Mouse (Mus musculus): ENCODE measurements at regions not wholly inside any gene's neighbourhood (a gene's known extent, or its start where the extent isn't known, plus 50 kb on each side); places are given as distances from the start of the nearest gene placed in this dataset.

DNA sequence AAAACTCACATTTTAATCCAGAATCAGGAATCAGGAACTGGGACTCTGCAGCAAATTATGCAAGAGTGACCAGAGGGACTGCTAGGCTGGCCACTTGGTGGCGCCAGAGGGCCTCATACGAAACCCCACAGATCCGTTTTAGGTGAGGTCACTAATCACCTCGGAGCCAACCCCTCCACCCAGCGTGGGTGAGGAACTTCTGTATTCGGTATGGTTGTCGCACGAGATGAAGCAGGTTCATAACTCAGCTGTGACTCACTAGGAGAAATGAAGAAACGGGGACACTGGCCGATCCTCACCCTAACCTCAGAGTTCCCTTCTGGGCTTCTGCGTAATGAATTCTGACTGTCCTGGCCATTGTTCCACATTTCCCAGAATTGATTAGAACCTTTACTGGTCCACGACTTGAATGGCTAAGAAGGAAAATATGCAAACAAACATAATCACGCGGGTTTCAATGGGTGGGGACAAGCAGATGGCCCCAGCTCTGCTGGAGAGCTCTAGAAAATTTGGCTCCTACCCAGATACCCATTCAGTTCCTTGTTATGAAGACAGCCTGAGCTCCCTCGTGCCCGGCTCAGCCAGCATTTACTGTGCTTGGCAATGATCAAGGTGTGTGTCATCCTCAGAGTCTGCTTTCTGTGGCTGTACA lies 148.1 kb downstream of the Thbs2 start:
- ATAC-seq, result peak; percentile 69; the same call in 1 of the 2 replicates
- no peaks in the 10 kb centered on the region for H3K27me3 ChIP-seq (ENCODE audit: control insufficient read depth, insufficient read depth, low read depth, low read length)
- H3K9ac ChIP-seq (ENCODE audit: low read depth, low read length), result no peak overlapping the region
- 29% methylated on average over 16 of the region's 16 CpGs for WGBS
- 0 out of 2 replicates have a peak, but pooled peaks cover 4% of the 10 kb centered on the region for H3K4me1 ChIP-seq (ENCODE audit: control insufficient read depth, insufficient read depth, low read length)
- H3K9me3 ChIP-seq (replicated peaks; ENCODE audit: control insufficient read depth, low read length, poor library complexity, severe bottlenecking), result peaks cover 10% of the 10 kb centered on the region
- no peak overlapping the region for H3K4me3 ChIP-seq (ENCODE audit: low read depth, low read length)
- peak overlapping the region; percentile 18; the same call in 1 of the 2 replicates for H3K4me2 ChIP-seq (ENCODE audit: low read length)
- H3K36me3 ChIP-seq (ENCODE audit: control insufficient read depth, insufficient read depth, low read length), result no peaks in the 10 kb centered on the region
- no peak overlapping the region for H3K27ac ChIP-seq (ENCODE audit: low read length)

GRCm38 (mm10) chr17:14544343-14545002 lies 149.6 kb downstream of the Thbs2 start:
- 53% methylated on average over 4 of the region's 4 CpGs for WGBS
- H3K4me1 ChIP-seq (ENCODE audit: control insufficient read depth, insufficient read depth, low read length), result 0 out of 2 replicates have a peak, but pooled peaks cover 4% of the 10 kb centered on the region
- H3K36me3 ChIP-seq (ENCODE audit: control insufficient read depth, insufficient read depth, low read length), result no peaks in the 10 kb centered on the region
- no peak overlapping the region for H3K4me3 ChIP-seq (ENCODE audit: low read depth, low read length)
- no peak overlapping the region for H3K4me2 ChIP-seq (ENCODE audit: low read length)
- peak; percentile 88 for ATAC-seq
- no peak overlapping the region for H3K27ac ChIP-seq (ENCODE audit: low read length)
- no peaks in the 10 kb centered on the region for H3K27me3 ChIP-seq (ENCODE audit: control insufficient read depth, insufficient read depth, low read depth, low read length)
- H3K9ac ChIP-seq (ENCODE audit: low read depth, low read length), result no peak overlapping the region
- H3K9me3 ChIP-seq (replicated peaks; ENCODE audit: control insufficient read depth, low read length, poor library complexity, severe bottlenecking), result peaks cover 10% of the 10 kb centered on the region

DNA sequence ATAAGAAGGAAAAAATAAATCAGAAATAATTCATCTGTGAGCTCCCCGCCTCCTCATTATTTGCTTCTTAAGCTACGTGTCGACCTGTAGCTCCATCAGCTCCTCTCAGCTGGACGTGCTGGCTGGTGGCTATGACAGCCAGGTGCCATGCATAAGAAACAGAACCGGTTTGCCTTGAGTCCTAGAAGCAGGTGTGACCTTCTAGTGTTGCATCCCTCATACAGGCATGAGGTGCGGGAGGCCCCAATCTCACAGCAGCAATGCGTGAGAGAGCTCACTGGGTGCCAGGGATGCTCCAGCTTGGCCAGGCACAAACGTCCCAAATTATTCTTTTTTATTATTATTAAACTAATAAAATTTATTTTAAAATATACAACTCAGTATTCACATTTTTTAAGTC lies 153.0 kb downstream of the Thbs2 start:
- Histone ChIP-seq H3K4me2 (ENCODE audit: low read length) (no peak overlapping the region), H3K36me3 (ENCODE audit: control insufficient read depth, insufficient read depth, low read length) (no peaks in the 10 kb centered on the region), H3K4me3 (ENCODE audit: low read depth, low read length) (no peak overlapping the region), H3K27me3 (ENCODE audit: control insufficient read depth, insufficient read depth, low read depth, low read length) (no peaks in the 10 kb centered on the region), H3K9ac (ENCODE audit: low read depth, low read length) (no peak overlapping the region), H3K4me1 (ENCODE audit: control insufficient read depth, insufficient read depth, low read length) (0 out of 2 replicates have a peak, but pooled peaks cover 4% of the 10 kb centered on the region), H3K27ac (ENCODE audit: low read length) (no peak overlapping the region), H3K9me3 (replicated peaks; ENCODE audit: control insufficient read depth, low read length, poor library complexity, severe bottlenecking) (no peaks in the 10 kb centered on the region)
- no peak for ATAC-seq
- WGBS, result 84% methylated on average over 8 of the region's 8 CpGs

- no peak overlapping the region for H3K4me2 ChIP-seq (ENCODE audit: low read length)
- 81% methylated on average over 5 of the region's 5 CpGs for WGBS
- ATAC-seq, result no peak
- no peak overlapping the region for H3K27ac ChIP-seq (ENCODE audit: low read length)
- H3K9me3 ChIP-seq (replicated peaks; ENCODE audit: control insufficient read depth, low read length, poor library complexity, severe bottlenecking), result no peaks in the 10 kb centered on the region
- no peak overlapping the region for H3K4me3 ChIP-seq (ENCODE audit: low read depth, low read length)
- H3K36me3 ChIP-seq (ENCODE audit: control insufficient read depth, insufficient read depth, low read length), result no peaks in the 10 kb centered on the region
- 0 out of 2 replicates have a peak, but pooled peaks cover 4% of the 10 kb centered on the region for H3K4me1 ChIP-seq (ENCODE audit: control insufficient read depth, insufficient read depth, low read length)
- no peaks in the 10 kb centered on the region for H3K27me3 ChIP-seq (ENCODE audit: control insufficient read depth, insufficient read depth, low read depth, low read length)
- H3K9ac ChIP-seq (ENCODE audit: low read depth, low read length), result no peak overlapping the region
Measured at GRCm38 (mm10) chr17:14540269-14540975, 153.6 kb downstream of the Thbs2 start.

DNA sequence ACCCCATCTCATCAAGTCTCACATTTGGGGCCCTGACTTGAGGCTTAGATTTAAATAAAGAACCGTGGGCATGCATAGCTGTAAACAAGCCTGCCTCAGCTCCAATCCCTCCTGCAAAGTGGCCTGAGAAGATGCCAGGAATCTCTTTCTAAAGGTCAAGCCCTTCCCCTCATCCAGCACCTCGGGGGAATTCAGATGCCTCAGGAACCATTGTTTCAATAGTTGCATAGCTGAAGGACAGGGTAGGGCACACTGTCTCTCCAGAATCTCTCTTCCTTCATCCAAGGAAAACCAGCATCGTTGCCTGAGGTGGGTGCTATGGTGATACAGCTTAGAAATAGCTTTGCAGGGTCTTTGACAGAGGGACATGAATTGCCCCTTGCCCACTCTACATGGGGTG lies 154.4 kb downstream of the Thbs2 start:
- no peak for ATAC-seq

GRCm38 (mm10) chr17:14539191-14539590 lies 154.8 kb downstream of the Thbs2 start:
- no peak overlapping the region for H3K4me3 ChIP-seq (ENCODE audit: low read depth, low read length)
- no peak overlapping the region for H3K4me2 ChIP-seq (ENCODE audit: low read length)
- H3K36me3 ChIP-seq (ENCODE audit: control insufficient read depth, insufficient read depth, low read length), result no peaks in the 10 kb centered on the region
- H3K27ac ChIP-seq (ENCODE audit: low read length), result no peak overlapping the region
- ATAC-seq, result no peak
- no peak overlapping the region for H3K9ac ChIP-seq (ENCODE audit: low read depth, low read length)
- 93% methylated on average over 3 of the region's 3 CpGs for WGBS
- no peaks in the 10 kb centered on the region for H3K9me3 ChIP-seq (replicated peaks; ENCODE audit: control insufficient read depth, low read length, poor library complexity, severe bottlenecking)
- no peaks in the 10 kb centered on the region for H3K27me3 ChIP-seq (ENCODE audit: control insufficient read depth, insufficient read depth, low read depth, low read length)
- H3K4me1 ChIP-seq (ENCODE audit: control insufficient read depth, insufficient read depth, low read length), result no peaks in the 10 kb centered on the region

More for the DNA sequence above, 154.4 kb downstream of the Thbs2 start:
- H3K9ac ChIP-seq (ENCODE audit: low read depth, low read length), result no peak overlapping the region
- H3K4me1 ChIP-seq (ENCODE audit: control insufficient read depth, insufficient read depth, low read length), result no peaks in the 10 kb centered on the region
- no peaks in the 10 kb centered on the region for H3K9me3 ChIP-seq (replicated peaks; ENCODE audit: control insufficient read depth, low read length, poor library complexity, severe bottlenecking)
- no peak overlapping the region for H3K4me3 ChIP-seq (ENCODE audit: low read depth, low read length)
- no peak overlapping the region for H3K27ac ChIP-seq (ENCODE audit: low read length)
- no peak overlapping the region for H3K4me2 ChIP-seq (ENCODE audit: low read length)
- 49% methylated on average over 3 of the region's 3 CpGs for WGBS
- H3K36me3 ChIP-seq (ENCODE audit: control insufficient read depth, insufficient read depth, low read length), result no peaks in the 10 kb centered on the region
- H3K27me3 ChIP-seq (ENCODE audit: control insufficient read depth, insufficient read depth, low read depth, low read length), result no peaks in the 10 kb centered on the region

GRCm38 (mm10) chr17:14538527-14538926 lies 155.5 kb downstream of the Thbs2 start:
- Histone ChIP-seq H3K27ac (ENCODE audit: low read length) (no peak overlapping the region), H3K9me3 (replicated peaks; ENCODE audit: control insufficient read depth, low read length, poor library complexity, severe bottlenecking) (no peaks in the 10 kb centered on the region), H3K4me1 (ENCODE audit: control insufficient read depth, insufficient read depth, low read length) (no peaks in the 10 kb centered on the region), H3K36me3 (ENCODE audit: control insufficient read depth, insufficient read depth, low read length) (no peaks in the 10 kb centered on the region), H3K4me3 (ENCODE audit: low read depth, low read length) (no peak overlapping the region), H3K27me3 (ENCODE audit: control insufficient read depth, insufficient read depth, low read depth, low read length) (no peaks in the 10 kb centered on the region), H3K4me2 (ENCODE audit: low read length) (no peak overlapping the region), H3K9ac (ENCODE audit: low read depth, low read length) (no peak overlapping the region)
- 74% methylated on average over 3 of the region's 3 CpGs for WGBS
- no peak for ATAC-seq

GRCm38 (mm10) chr17:14532979-14533314 lies 161.1 kb downstream of the Thbs2 start:
- 94% methylated on average over 4 of the region's 4 CpGs for whole genome bisulfite sequencing
- no peaks in the 10 kb centered on the region for H3K27me3 ChIP-seq (ENCODE audit: control insufficient read depth, insufficient read depth, low read depth, low read length)

More at GRCm38 (mm10) chr17:14532979-14533314, 161.1 kb downstream of the Thbs2 start:
- Histone ChIP-seq H3K36me3 (ENCODE audit: control insufficient read depth, insufficient read depth, low read length) (no peaks in the 10 kb centered on the region), H3K4me3 (ENCODE audit: low read depth, low read length) (no peak overlapping the region), H3K27ac (ENCODE audit: low read length) (no peak overlapping the region), H3K9ac (ENCODE audit: low read depth, low read length) (no peak overlapping the region), H3K4me2 (ENCODE audit: low read length) (no peak overlapping the region), H3K9me3 (replicated peaks; ENCODE audit: control insufficient read depth, low read length, poor library complexity, severe bottlenecking) (no peaks in the 10 kb centered on the region), H3K4me1 (ENCODE audit: control insufficient read depth, insufficient read depth, low read length) (no peaks in the 10 kb centered on the region)
- ATAC-seq, result no peak
